Mouse (Mus musculus): ENCODE results near the gene Tstd3. TPM values are rescaled to one million over a fixed set of nuclear protein-coding genes. Genes with fewer than 3 reads are reported as not detected.

Gene Tstd3
- total and polyA plus RNA-seq, 2 experiments from 2014 or later = 19.2 to 24.4 TPM

DNA sequence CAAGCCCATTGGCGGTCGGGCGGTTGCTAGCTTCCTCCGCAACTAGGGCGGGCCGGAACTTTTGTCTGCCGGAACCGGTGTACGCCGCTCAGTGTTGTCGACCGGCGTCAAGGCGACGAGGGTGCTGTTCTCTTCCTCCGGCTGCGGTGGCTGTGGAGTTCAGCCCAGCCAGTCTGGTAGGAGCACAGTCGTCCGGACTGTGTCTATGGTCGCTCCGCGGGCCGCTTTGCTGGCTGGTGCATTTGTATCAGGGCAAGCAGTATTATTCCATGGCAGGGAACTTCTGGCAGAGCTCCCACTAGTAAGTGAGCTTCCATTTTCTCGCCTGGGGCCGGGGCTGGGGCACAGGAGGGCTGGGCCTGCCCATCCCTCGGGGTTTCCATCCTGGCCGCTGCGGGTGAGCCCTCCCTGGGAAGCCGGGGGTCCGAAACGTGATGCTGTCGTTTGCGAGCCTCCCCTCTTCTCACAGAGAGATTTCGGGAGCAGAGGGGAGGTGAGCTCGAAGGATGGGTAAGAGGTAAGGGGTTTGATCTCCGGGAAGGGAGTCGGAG lies 39.3 kb downstream of the Tstd3 start, which contains the start of gene Ccnc:
Ccnc (plus strand) TSS at position 87 of the 551 bp plus-strand sequence.
- under 1% methylated on average over 37 of the region's 37 CpGs for WGBS
- no peak for TF ChIP-seq CTCF (IDR thresholded peaks at IDR 0.05)

DNA sequence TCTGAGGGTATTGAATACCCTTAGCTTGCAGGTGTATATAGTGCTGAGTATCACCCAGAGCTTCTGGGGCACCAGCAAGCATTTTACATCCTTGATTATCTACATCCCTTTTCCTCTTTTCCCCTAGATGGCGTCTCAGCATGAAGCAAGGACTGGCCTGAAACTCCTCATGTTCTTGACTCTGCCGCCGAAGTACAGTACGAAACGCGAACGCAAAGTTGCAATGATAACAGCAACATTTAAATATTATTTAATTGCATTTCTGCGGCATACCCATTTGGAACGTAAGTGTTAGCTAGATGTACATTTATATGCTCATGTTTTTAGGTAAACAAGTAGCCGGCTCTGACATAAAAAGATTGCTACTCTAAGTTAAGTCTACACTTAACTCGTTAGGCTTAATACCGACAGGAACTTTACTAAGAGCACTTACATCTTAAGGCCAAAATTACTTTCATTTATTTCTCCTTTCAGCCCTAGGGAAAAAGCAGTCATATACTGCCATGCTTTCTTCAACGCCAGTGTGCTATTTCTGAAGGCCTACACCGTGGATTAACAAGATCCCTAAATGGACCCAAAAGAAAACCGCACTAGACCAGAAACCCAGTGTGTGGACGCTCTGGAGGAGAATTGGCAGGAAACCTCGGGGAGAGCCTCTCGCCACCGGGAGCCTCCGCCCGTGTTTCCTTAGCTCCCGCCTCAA lies 39.9 kb downstream of the Tstd3 start:
- ATAC-seq (ENCODE audit: low FRiP score) (peak; percentile 77), DNase-seq (ENCODE audit: low spot score) (peak; percentile 80)
- TF ChIP-seq CTCF (IDR thresholded peaks at IDR 0.05) = peak; percentile 84
- Histone ChIP-seq H3K4me2 (ENCODE audit: low read depth, low read length, poor library complexity, severe bottlenecking) (peak overlapping the region; percentile 69), H3K27ac (ENCODE audit: low read depth, low read length) (peak overlapping the region; percentile 83), H3K36me3 (ENCODE audit: insufficient read depth, low read length) (no peaks in the 10 kb centered on the region), H3K4me1 (ENCODE audit: insufficient read depth, low read length) (peaks cover 7% of the 10 kb centered on the region; the same call in 1 of the 2 replicates), H3K9ac (replicated peaks; ENCODE audit: low read length, poor library complexity, severe bottlenecking) (peak overlapping the region; percentile 93), H3K4me3 (ENCODE audit: low read depth, low read length) (peak overlapping the region; percentile 89), H3K9me3 (ENCODE audit: low read length) (no peaks in the 10 kb centered on the region), H3K27me3 (ENCODE audit: insufficient read depth, low read length) (no peaks in the 10 kb centered on the region)
- under 1% methylated on average over 22 of the region's 22 CpGs for WGBS

More for the DNA sequence above, 39.3 kb downstream of the Tstd3 start, which contains the start of gene Ccnc:
- ATAC-seq (ENCODE audit: low FRiP score) (peak; percentile 97), DNase-seq (ENCODE audit: low spot score) (peak; percentile 97)
- peak within 1 kb of the TSS; percentile 89 for H3K4me3 ChIP-seq (ENCODE audit: low read depth, low read length)
- H3K4me1 ChIP-seq (ENCODE audit: insufficient read depth, low read length) = peaks cover 7% of the 10 kb centered on the region; the same call in 1 of the 2 replicates
- peak within 1 kb of the TSS; percentile 69 for H3K4me2 ChIP-seq (ENCODE audit: low read depth, low read length, poor library complexity, severe bottlenecking)
- no peaks in the 10 kb centered on the region for H3K27me3 ChIP-seq (ENCODE audit: insufficient read depth, low read length)
- no peaks in the 10 kb centered on the region for H3K36me3 ChIP-seq (ENCODE audit: insufficient read depth, low read length)
- no peaks in the 10 kb centered on the region for H3K9me3 ChIP-seq (ENCODE audit: low read length)
- peak within 1 kb of the TSS; percentile 83 for H3K27ac ChIP-seq (ENCODE audit: low read depth, low read length)
- peak within 1 kb of the TSS; percentile 93 for H3K9ac ChIP-seq (replicated peaks; ENCODE audit: low read length, poor library complexity, severe bottlenecking)

DNA sequence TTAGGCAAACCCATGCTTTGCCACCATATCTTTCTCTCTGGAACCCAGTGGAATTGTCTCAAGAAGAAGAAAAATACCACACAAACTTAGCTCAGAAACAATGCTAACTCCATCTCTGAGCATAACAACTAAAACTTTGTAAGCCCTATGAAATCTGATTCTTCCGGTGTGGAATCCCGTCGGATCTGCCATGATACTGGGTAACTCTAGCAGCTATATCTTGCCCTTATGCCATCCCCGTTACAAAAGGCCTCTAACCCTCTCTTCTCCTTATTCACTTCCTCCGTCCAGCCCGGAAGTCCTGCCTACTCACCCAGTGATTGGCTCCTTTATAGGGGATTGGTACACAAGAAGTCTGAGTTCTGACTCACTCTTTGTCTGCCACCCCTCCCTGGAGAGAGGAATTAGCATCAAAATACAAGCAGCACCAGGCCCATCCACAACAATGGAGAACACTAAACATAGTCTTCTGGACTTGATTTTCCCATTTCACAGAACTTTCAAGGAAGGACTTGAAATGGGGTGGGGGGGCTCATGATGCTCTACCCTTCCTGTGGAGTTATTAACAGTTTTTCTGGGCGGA lies 44.2 kb downstream of the Tstd3 start:
- no peaks in the 10 kb centered on the region for H3K36me3 ChIP-seq (ENCODE audit: insufficient read depth, low read length)
- no peaks in the 10 kb centered on the region for H3K9me3 ChIP-seq (ENCODE audit: low read length)
- DNase-seq (ENCODE audit: low spot score) (no peak), ATAC-seq (ENCODE audit: low FRiP score) (no peak)
- H3K4me3 ChIP-seq (ENCODE audit: low read depth, low read length) = no peak overlapping the region
- no peak for TF ChIP-seq CTCF (IDR thresholded peaks at IDR 0.05)
- no peak overlapping the region for H3K27ac ChIP-seq (ENCODE audit: low read depth, low read length)
- H3K4me1 ChIP-seq (ENCODE audit: insufficient read depth, low read length) = no peaks in the 10 kb centered on the region
- WGBS = 35% methylated on average over 7 of the region's 7 CpGs
- no peak overlapping the region for H3K9ac ChIP-seq (replicated peaks; ENCODE audit: low read length, poor library complexity, severe bottlenecking)
- H3K27me3 ChIP-seq (ENCODE audit: insufficient read depth, low read length) = no peaks in the 10 kb centered on the region
- no peak overlapping the region for H3K4me2 ChIP-seq (ENCODE audit: low read depth, low read length, poor library complexity, severe bottlenecking)

DNA sequence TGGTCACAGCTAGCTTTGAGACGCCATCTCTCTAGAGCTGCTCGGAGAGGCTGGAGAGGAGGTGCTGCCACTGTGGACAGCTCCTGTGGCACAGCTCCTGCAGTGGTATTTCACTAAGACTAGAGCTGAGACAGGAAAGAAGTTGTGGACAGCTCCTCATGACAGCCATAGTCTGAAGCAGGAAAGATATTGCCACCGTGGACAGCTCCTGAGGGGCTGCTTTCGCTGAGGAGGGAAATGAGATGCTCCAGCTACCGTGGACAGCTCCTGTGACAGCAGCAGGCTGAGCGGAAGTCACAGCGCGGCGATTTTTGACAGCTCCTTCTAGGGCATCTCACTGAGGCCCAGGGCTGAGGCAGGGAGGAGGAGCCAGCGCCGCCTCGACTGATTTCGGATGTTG lies 54.9 kb downstream of the Tstd3 start:
- Histone ChIP-seq H3K27me3 (ENCODE audit: insufficient read depth, low read length) (peaks cover 7% of the 10 kb centered on the region; the same call in 1 of the 2 replicates), H3K4me1 (ENCODE audit: insufficient read depth, low read length) (no peaks in the 10 kb centered on the region), H3K4me3 (ENCODE audit: low read depth, low read length) (peak overlapping the region; percentile 23), H3K9ac (replicated peaks; ENCODE audit: low read length, poor library complexity, severe bottlenecking) (no peak overlapping the region), H3K36me3 (ENCODE audit: insufficient read depth, low read length) (no peaks in the 10 kb centered on the region), H3K4me2 (ENCODE audit: low read depth, low read length, poor library complexity, severe bottlenecking) (peak overlapping the region; percentile 44), H3K27ac (ENCODE audit: low read depth, low read length) (no peak overlapping the region), H3K9me3 (ENCODE audit: low read length) (no peaks in the 10 kb centered on the region)
- 7% methylated on average over 13 of the region's 13 CpGs for WGBS
- peak; percentile 47; the same call in 1 of the 2 replicates for ATAC-seq (ENCODE audit: low FRiP score)
- peak; percentile 80 for DNase-seq (ENCODE audit: low spot score)
- no peak for TF ChIP-seq CTCF (IDR thresholded peaks at IDR 0.05)

Other genes starting within 250 kb of the Tstd3 start
- 0.76 and 2.7 TPM in 2 replicates for gene Prdm13, start 81.2 kb downstream of the Tstd3 start, total RNA-seq (2014; rRNA removed)
- gene Prdm13, start 81.2 kb downstream of the Tstd3 start, polyA plus RNA-seq (2015; fragmentation: Nextera tagmentation; extraction: Ambion mirVana) = 0.26 and 0.29 TPM in 2 replicates
- 29.2 and 39.1 TPM in 2 replicates for gene Ccnc, start 39.5 kb downstream of the Tstd3 start, total RNA-seq (2014; rRNA removed)
- gene Ccnc, start 39.5 kb downstream of the Tstd3 start, polyA plus RNA-seq (2015; fragmentation: Nextera tagmentation; extraction: Ambion mirVana) = 59.6 and 63.0 TPM in 2 replicates
- gene Usp45, start 56 bp downstream of the Tstd3 start, total RNA-seq (2014; rRNA removed) = 8.5 and 9.7 TPM in 2 replicates
- 3.7 and 4.7 TPM in 2 replicates for gene Usp45, start 56 bp downstream of the Tstd3 start, polyA plus RNA-seq (2015; fragmentation: Nextera tagmentation; extraction: Ambion mirVana)
- 61.2 and 137 TPM in 2 replicates for gene Pnisr, start 80.4 kb upstream of the Tstd3 start, total RNA-seq (2014; rRNA removed)
- 161 and 173 TPM in 2 replicates for gene Pnisr, start 80.4 kb upstream of the Tstd3 start, polyA plus RNA-seq (2015; fragmentation: Nextera tagmentation; extraction: Ambion mirVana)
- 11.3 and 13.9 TPM in 2 replicates for gene Coq3, start 112.5 kb upstream of the Tstd3 start, total RNA-seq (2014; rRNA removed)
- gene Coq3, start 112.5 kb upstream of the Tstd3 start, polyA plus RNA-seq (2015; fragmentation: Nextera tagmentation; extraction: Ambion mirVana) = 21.0 and 22.1 TPM in 2 replicates
- gene Faxc, start 164.1 kb upstream of the Tstd3 start, total RNA-seq (2014; rRNA removed) = 64.0 and 91.3 TPM in 2 replicates
- 10.8 and 12.2 TPM in 2 replicates for gene Faxc, start 164.1 kb upstream of the Tstd3 start, polyA plus RNA-seq (2015; fragmentation: Nextera tagmentation; extraction: Ambion mirVana)